Mouse (Mus musculus) lung, adult 2 months (tissue): ENCODE results near the gene Dock4.

Experiments used
- CTCF ChIP-seq: fragments of 200-500 bp; IDR thresholded peaks from 2 replicates; pipeline ENCODE4 v1.5.1; 2011; ENCODE audit warnings: mild to moderate bottlenecking, low read length, control low read depth; ENCODE audit not compliant: insufficient read depth
- POLR2A ChIP-seq: fragments of 200-500 bp; IDR thresholded peaks from 2 replicates; pipeline ENCODE4 v1.6.1; 2011; ENCODE audit warnings: low read depth, mild to moderate bottlenecking, control low read depth, low read length, borderline replicate concordance; ENCODE audit errors: extremely low read depth

GRCm38 (mm10) chr12:40427606-40428005 lies 18.1 kb upstream of the Dock4 start:
- TF ChIP-seq POLR2A (no peak), CTCF (no peak)
